Mouse (Mus musculus): ENCODE data around the gene Cyth4. TPM values are rescaled to one million over a fixed set of nuclear protein-coding genes. Genes with fewer than 3 reads are reported as not detected.

Gene Cyth4
- polyA plus RNA-seq, 1 experiment from 2014 or later, result 5.9 TPM

DNA sequence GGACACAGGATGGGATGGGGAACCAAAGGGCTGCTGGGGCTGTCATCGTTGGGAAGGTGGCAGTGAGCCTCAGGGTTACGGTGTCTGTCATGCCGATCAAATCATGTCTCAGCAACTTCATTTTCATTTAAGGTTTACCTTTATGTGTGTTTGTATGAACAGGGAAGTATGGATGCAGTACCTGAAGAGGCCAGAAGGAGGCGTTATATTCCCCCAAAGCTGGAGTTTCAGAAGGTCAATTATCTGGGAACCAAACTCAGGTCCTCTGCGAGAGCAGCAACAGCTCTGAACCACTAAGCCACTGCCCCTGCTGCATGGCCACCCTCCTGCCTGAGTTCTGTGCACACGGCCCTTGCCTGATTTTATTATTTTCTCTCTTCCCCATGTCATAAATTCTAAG lies 6.1 kb upstream of the Cyth4 start:
- H3K9me3 ChIP-seq (replicated peaks), result peaks cover 3% of the 10 kb centered on the region; the same call in 1 of the 2 replicates
- 82% methylated on average over 6 of the region's 6 CpGs for WGBS
- no peak for DNase-seq (ENCODE audit: low spot score)

DNA sequence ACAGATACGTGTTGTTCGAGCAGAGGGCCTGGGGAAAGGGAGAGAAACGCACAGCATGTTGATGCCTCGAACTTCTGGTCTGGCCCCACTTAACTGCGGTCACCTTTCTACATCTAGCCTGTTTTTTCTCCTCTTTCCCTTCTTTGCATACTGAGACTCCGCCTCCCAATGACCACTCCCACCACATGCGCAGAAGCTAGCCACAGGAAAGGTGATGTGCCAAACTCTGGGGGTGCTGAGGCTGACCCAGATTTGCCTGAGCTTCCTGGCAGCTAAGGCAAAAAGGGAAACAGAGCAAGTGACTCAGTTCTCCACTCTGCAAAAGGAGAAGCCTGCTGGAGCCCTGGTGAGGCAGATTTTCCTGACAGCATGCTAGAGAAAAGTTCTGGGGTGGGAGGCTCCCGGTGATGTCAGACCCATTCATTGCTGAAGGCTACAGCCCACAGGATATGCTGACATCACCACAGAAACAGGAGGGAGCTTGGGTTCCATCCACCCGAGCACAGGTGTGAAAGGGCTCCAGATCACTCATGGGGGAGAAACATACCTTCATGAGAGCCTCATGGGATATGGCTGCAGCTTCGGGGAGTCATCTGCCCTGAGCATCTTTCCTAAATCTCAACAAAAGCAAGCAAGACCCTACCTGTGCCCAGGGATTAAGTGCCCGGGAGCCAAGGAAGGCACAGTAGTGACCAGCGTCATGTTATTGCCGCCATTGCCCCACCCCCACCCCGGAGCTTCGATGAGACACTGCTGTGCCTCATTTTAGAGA lies 5.0 kb upstream of the Cyth4 start:
- 75% methylated on average over 15 of the region's 15 CpGs for WGBS
- H3K36me3 ChIP-seq, result no peaks in the 10 kb centered on the region
- H3K9me3 ChIP-seq (replicated peaks), result peaks cover 3% of the 10 kb centered on the region; the same call in 1 of the 2 replicates
- H3K4me1 ChIP-seq, result peaks cover 8% of the 10 kb centered on the region
- no peaks in the 10 kb centered on the region for H3K27me3 ChIP-seq (ENCODE audit: low read depth, poor library complexity, severe bottlenecking)
- H3K27ac ChIP-seq (replicated peaks), result 0 out of 2 replicates have a peak overlapping the region, but pooled peaks have one; percentile 15
- no peak for DNase-seq (ENCODE audit: low spot score)
- H3K4me3 ChIP-seq, result no peak overlapping the region

More for the DNA sequence above, 6.1 kb upstream of the Cyth4 start:
- H3K27ac ChIP-seq (replicated peaks), result no peak overlapping the region
- no peaks in the 10 kb centered on the region for H3K27me3 ChIP-seq (ENCODE audit: low read depth, poor library complexity, severe bottlenecking)
- no peak overlapping the region for H3K4me3 ChIP-seq
- H3K4me1 ChIP-seq, result peaks cover 8% of the 10 kb centered on the region
- no peaks in the 10 kb centered on the region for H3K36me3 ChIP-seq

DNA sequence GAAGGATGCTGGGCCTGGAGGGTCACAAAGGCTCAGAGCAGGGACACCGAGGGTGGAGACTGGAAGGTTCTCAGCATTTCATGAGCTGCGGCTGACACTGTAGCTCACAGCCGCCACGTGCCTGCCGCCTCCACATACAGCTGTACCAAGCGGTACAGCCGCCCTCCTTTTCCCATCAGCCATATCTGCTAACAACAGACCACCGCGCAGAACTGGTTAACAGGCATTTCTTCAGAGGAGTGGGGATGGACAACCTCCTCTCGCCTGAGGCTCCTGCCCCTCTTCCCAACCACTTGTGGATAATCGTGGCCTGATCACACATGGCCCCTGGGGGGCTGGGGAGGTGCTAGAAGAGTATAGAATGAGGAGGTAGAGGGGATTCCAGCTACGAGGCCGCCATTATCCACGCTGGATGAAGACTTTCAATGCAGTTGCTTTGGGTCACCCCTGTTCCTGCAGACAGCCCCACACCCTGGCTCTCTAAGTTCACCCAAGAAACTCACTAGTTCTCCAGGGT lies 4.3 kb upstream of the Cyth4 start:
- H3K27me3 ChIP-seq (ENCODE audit: low read depth, poor library complexity, severe bottlenecking), result no peaks in the 10 kb centered on the region
- H3K4me1 ChIP-seq, result peaks cover 8% of the 10 kb centered on the region
- WGBS, result 84% methylated on average over 14 of the region's 14 CpGs
- H3K36me3 ChIP-seq, result no peaks in the 10 kb centered on the region
- peaks cover 3% of the 10 kb centered on the region; the same call in 1 of the 2 replicates for H3K9me3 ChIP-seq (replicated peaks)
- no peak overlapping the region for H3K4me3 ChIP-seq
- H3K27ac ChIP-seq (replicated peaks), result 0 out of 2 replicates have a peak overlapping the region, but pooled peaks have one; percentile 15
- DNase-seq (ENCODE audit: low spot score), result no peak

DNA sequence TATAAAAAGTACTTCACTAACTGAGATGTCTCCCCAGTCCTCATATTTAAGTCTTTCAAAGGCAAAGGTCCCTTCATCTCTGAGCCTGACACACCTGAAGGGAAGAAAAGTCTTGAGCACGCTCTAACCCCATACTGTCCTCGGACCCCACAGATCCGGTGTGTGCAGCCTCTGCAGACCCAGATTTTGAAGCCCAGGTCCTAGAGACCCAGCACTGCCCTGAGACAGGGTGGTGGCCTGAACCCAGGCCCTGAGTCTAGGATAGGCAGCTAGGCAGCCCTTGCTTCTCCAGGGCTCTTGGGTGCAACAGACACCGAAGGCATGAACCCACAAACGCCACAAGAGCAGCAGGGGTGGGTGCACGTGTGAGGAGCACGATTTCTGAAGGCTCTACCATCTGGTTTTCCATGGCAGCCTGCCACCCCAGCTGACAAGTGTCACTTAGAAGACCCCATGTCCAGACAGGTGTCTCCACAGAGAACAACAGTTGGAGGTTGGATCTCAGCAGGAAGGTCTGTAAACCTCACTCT lies 2.9 kb upstream of the Cyth4 start:
- WGBS, result 90% methylated on average over 7 of the region's 7 CpGs
- DNase-seq (ENCODE audit: low spot score), result no peak
- H3K36me3 ChIP-seq, result no peaks in the 10 kb centered on the region

DNA sequence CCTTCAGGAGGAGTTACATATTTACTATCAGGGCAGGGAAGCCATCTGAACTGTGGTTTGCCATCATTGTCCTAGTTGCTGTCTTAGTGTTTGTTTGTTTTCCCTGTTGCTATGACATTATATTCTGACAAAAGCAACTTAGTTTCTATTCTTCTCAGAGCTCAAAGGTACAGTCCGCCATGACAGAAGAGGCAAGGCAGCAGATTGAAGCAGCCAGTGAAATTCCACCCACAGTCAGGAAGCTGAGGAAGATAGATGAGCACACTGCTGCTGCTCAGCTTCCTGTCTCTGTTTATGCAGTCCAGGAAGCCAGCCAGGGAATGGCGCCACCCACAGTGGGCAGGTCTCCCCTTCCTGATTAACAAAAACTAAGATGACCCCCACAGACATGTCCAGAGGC lies 2.0 kb upstream of the Cyth4 start:
- H3K9me3 ChIP-seq (replicated peaks), result no peaks in the 10 kb centered on the region
- 95% methylated on average over 2 of the region's 2 CpGs for WGBS
- no peaks in the 10 kb centered on the region for H3K27me3 ChIP-seq (ENCODE audit: low read depth, poor library complexity, severe bottlenecking)
- DNase-seq (ENCODE audit: low spot score), result no peak
- peaks cover 8% of the 10 kb centered on the region for H3K4me1 ChIP-seq
- H3K4me3 ChIP-seq, result no peak overlapping the region
- H3K27ac ChIP-seq (replicated peaks), result no peak overlapping the region
- H3K36me3 ChIP-seq, result no peaks in the 10 kb centered on the region

More for the DNA sequence above, 2.9 kb upstream of the Cyth4 start:
- H3K4me1 ChIP-seq, result peaks cover 8% of the 10 kb centered on the region
- H3K4me3 ChIP-seq, result no peak overlapping the region
- H3K27ac ChIP-seq (replicated peaks), result no peak overlapping the region
- no peaks in the 10 kb centered on the region for H3K27me3 ChIP-seq (ENCODE audit: low read depth, poor library complexity, severe bottlenecking)
- H3K9me3 ChIP-seq (replicated peaks), result peaks cover 3% of the 10 kb centered on the region; the same call in 1 of the 2 replicates

DNA sequence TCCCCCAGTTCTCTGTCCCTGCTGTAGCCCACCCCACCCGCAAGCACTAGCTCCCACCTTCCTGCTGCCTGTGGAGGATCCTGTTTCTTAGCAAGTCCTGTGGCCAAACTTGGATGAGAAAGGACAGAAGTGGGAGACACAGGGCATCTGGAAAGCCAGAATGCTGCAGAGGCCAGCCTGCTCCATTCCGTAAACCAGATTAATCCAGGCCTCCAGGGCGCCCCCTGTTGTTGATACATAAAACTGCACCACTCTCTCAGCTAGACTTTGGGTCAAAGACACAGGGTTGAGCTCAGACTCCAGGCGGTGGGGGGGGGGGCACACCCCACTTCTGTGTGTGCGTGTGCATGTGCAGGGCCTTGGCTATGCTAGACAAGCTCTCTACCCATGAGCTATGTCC lies 1.4 kb upstream of the Cyth4 start:
- DNase-seq (ENCODE audit: low spot score), result no peak
- Histone ChIP-seq H3K9me3 (replicated peaks) (no peaks in the 10 kb centered on the region), H3K4me3 (no peak overlapping the region), H3K27me3 (ENCODE audit: low read depth, poor library complexity, severe bottlenecking) (no peaks in the 10 kb centered on the region), H3K27ac (replicated peaks) (no peak overlapping the region), H3K4me1 (peaks cover 8% of the 10 kb centered on the region), H3K36me3 (no peaks in the 10 kb centered on the region)
- 68% methylated on average over 5 of the region's 5 CpGs for WGBS

DNA sequence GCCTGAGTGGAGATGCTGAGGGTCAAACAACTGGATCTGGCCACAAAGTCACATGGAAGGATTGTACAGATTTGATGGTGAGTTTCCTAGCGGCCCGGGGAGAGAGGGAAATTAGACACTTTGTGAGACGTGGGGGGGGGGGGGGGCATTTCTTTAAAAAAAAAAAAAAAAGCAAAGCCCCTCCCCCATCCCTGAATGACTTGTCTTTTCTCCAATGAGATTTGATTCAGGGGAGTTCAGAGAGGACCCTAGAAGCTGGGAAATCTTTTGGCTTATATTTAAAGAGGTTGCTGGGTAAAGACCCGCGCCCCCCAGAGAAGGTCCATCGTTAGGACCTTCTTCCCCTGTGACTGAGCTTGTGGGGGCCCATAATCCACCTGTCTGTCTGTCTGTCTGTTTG lies 343 bp upstream of the Cyth4 start:
- H3K36me3 ChIP-seq, result no peaks in the 10 kb centered on the region
- no peaks in the 10 kb centered on the region for H3K27me3 ChIP-seq (ENCODE audit: low read depth, poor library complexity, severe bottlenecking)
- WGBS, result 88% methylated on average over 6 of the region's 6 CpGs
- H3K9me3 ChIP-seq (replicated peaks), result no peaks in the 10 kb centered on the region
- peaks cover 2% of the 10 kb centered on the region for H3K4me1 ChIP-seq
- no peak overlapping the region for H3K27ac ChIP-seq (replicated peaks)
- no peak for DNase-seq (ENCODE audit: low spot score)
- no peak overlapping the region for H3K4me3 ChIP-seq

DNA sequence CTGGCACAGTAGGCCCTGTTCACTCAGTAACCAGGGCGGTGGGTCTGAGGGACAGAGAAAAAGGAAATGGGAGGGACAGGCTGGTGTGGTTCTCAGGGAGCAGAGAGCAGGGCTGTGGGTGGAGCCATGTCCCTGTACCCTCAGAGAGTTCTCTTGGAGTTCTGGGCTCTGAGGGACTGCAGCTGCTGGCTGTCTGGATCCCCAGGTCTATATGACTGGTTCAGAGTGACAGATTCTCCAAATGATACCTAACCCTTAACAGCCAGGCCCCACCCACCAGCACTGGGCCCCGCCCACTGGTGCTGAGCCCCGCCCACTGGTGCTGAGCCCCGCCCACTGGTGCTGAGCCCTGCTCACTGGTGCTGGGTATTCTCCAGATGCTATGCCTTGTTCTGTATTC lies 882 bp downstream of the Cyth4 start:
- Histone ChIP-seq H3K4me3 (no peak overlapping the region), H3K36me3 (no peaks in the 10 kb centered on the region), H3K9me3 (replicated peaks) (peaks cover 9% of the 10 kb centered on the region; the same call in 1 of the 2 replicates), H3K27me3 (ENCODE audit: low read depth, poor library complexity, severe bottlenecking) (no peaks in the 10 kb centered on the region), H3K27ac (replicated peaks) (no peak overlapping the region), H3K4me1 (no peaks in the 10 kb centered on the region; the same call in 1 of the 2 replicates)
- WGBS, result 50% methylated on average over 4 of the region's 4 CpGs
- DNase-seq (ENCODE audit: low spot score), result no peak

DNA sequence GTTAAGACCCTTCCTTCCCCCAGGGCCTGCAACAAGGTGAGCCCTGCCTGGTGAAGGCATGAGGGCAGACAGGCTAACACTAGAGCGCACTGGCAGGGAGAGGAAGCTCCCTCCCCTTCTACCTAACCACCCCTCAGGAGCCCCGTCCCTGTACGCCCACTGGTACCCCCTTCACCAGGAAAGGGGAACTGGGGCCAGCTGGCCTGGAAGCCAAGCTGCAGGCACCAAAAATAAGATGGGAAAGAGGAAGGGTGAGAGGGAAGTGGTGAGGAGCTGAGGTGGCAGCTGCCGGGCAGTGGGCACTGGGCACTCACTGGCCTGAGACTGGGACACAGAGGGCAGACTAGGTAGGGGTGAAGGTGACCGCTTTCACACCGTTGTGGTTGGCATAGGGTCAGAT lies 2.3 kb downstream of the Cyth4 start:
- H3K27ac ChIP-seq (replicated peaks), result no peak overlapping the region; the same call in 1 of the 2 replicates
- 88% methylated on average over 6 of the region's 6 CpGs for WGBS
- H3K27me3 ChIP-seq (ENCODE audit: low read depth, poor library complexity, severe bottlenecking), result no peaks in the 10 kb centered on the region
- no peak overlapping the region for H3K4me3 ChIP-seq
- H3K4me1 ChIP-seq, result no peaks in the 10 kb centered on the region
- H3K36me3 ChIP-seq, result no peaks in the 10 kb centered on the region
- DNase-seq (ENCODE audit: low spot score), result no peak
- H3K9me3 ChIP-seq (replicated peaks), result peaks cover 10% of the 10 kb centered on the region; the same call in 1 of the 2 replicates

DNA sequence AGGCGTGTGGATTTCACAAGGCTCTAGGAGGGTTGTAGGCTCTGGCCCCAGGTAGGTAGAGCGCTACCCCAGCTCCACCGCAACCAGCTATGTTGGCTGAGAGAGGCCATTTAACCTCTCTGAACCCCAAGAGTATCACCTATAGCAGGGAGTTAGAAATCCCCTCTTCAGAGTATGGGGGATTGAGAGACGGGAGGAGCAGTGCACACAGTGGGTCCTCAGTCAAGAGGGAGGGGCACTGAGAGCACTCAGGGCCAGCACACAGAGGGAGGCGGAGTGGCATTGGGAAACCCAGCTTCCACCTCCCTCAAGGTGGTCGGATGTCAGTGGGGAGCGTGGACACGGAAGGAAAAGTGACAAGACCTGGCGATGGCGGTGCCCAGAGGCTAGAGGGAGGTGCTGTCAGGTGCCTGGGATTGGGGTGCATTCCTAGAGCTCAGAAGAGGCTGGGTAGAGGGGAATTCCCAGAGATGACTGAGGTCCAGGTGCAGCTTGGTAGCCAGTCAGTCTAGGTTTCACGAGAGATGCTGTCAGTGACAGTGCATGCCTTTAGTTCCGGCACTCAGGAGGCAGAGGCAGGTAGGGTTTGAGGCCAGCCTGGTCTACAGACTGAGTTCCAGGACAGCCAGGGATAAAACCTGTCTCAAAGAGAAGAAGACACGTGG lies 2.8 kb downstream of the Cyth4 start:
- Histone ChIP-seq H3K9me3 (replicated peaks) (peaks cover 10% of the 10 kb centered on the region; the same call in 1 of the 2 replicates), H3K27me3 (ENCODE audit: low read depth, poor library complexity, severe bottlenecking) (no peaks in the 10 kb centered on the region), H3K27ac (replicated peaks) (no peak overlapping the region), H3K4me3 (no peak overlapping the region), H3K36me3 (no peaks in the 10 kb centered on the region), H3K4me1 (no peaks in the 10 kb centered on the region)
- DNase-seq (ENCODE audit: low spot score), result no peak
- 86% methylated on average over 13 of the region's 13 CpGs for WGBS

DNA sequence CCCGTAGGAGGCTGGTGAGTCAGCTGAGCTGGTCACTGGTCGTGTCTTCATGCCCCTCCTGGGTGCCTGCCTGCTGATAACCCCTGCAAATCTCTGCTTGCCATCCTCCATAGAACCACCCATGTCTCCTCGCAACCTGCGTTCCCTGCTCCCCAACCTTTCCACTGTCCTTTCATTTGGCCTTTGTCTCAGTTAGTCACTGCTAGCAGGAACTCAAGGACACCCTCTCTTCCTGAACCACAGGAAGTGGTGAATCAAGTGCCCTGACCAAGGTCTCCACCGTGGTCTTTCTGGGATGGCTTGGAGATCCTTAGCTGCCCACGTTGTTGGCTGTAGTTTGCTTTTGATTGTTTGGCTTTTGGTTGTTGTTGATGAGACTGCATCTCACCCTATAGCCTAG lies 4.3 kb downstream of the Cyth4 start:
- Histone ChIP-seq H3K9me3 (replicated peaks) (peaks cover 10% of the 10 kb centered on the region; the same call in 1 of the 2 replicates), H3K4me1 (peaks cover 8% of the 10 kb centered on the region; the same call in 1 of the 2 replicates), H3K27me3 (ENCODE audit: low read depth, poor library complexity, severe bottlenecking) (no peaks in the 10 kb centered on the region), H3K36me3 (no peaks in the 10 kb centered on the region), H3K27ac (replicated peaks) (no peak overlapping the region), H3K4me3 (no peak overlapping the region)
- DNase-seq (ENCODE audit: low spot score), result no peak
- WGBS, result 82% methylated on average over 6 of the region's 6 CpGs

DNA sequence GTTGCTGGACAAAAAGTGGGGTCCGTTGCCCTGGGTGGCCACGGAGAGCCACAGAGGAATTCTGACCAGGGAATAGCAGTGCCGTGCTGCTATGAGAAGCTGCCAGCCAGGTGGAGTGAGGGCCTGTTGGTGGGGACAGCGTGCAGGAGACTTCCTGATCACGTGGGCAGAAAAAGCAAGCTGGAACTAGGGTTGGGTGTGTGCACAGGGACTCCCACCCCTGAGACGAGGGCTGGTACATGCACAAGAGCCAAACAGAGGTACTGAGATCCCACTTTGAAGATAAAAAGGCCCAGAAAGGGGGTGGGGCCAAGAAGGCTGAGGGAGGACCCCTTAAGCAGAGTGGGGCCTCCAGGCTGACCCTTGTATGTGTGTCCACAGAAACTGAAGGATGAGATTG lies 7.4 kb downstream of the Cyth4 start:
- Histone ChIP-seq H3K36me3 (no peaks in the 10 kb centered on the region), H3K27ac (replicated peaks) (no peak overlapping the region), H3K4me3 (no peak overlapping the region), H3K9me3 (replicated peaks) (peaks cover 10% of the 10 kb centered on the region; the same call in 1 of the 2 replicates), H3K4me1 (peaks cover 9% of the 10 kb centered on the region; the same call in 1 of the 2 replicates), H3K27me3 (ENCODE audit: low read depth, poor library complexity, severe bottlenecking) (0 out of 2 replicates have a peak, but pooled peaks cover under 1% of the 10 kb centered on the region)
- WGBS, result 76% methylated on average over 6 of the region's 6 CpGs
- DNase-seq (ENCODE audit: low spot score), result no peak
